Mouse (Mus musculus): ENCODE results near the gene Kif24. TPM values are rescaled to one million over a fixed set of nuclear protein-coding genes. Genes with fewer than 3 reads are reported as not detected.

Kif24 gene
- polyA plus RNA-seq, 1 experiment from 2014 or later, result 5.8 TPM

DNA sequence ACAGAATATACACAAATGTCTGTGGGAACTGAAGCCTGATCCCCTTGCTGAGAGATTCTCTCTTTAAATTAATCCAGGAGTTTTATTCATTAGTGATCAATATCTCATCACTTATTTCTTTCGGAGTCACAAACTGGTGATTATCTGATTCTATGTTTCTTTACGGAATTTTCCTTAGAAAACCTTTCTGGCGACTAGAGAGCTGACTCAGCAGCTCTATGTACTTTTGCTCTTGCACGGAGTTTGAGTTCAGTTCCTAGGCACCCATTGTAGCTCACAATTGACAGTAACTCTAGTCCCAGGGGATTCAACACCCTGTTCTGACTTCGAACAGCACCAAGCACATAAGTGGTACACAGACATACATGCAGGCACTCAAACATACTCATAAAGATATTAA, 25.8 kb downstream of the Kif24 start:
- Histone ChIP-seq H3K4me3 (ENCODE audit: low read length) (no peak overlapping the region), H3K27ac (ENCODE audit: low read length) (no peak overlapping the region), H3K9me3 (ENCODE audit: low read length) (no peaks in the 10 kb centered on the region), H3K4me2 (replicated peaks; ENCODE audit: low read depth, low read length) (no peak overlapping the region), H3K4me1 (ENCODE audit: insufficient read depth, low read length) (no peaks in the 10 kb centered on the region), H3K9ac (replicated peaks; ENCODE audit: low read length) (no peak overlapping the region), H3K36me3 (ENCODE audit: insufficient read depth, low read length) (no peaks in the 10 kb centered on the region), H3K27me3 (ENCODE audit: insufficient read depth, low read length) (no peaks in the 10 kb centered on the region)
- no peak for ATAC-seq (ENCODE audit: low FRiP score, low TSS enrichment)
- WGBS, result 81% methylated on average over 5 of the region's 5 CpGs

DNA sequence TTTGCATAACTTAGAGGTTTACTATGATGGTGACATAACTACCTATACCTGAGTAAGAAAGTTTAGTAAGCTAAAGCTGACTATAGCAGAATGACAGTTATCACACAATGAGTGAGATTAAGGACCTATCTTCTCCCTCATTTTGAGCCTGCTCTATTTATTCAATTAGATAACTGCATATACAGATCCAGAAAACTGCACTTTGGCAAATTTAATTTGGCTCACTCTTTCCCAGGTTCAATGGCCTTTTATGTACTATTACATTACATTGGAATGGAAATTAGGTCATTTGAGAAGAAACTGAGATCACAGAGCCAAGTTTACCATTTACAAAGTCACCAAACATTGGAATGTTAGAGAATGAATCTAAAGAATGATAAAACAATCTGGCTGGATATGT, 47.7 kb downstream of the Kif24 start:
- Histone ChIP-seq H3K36me3 (ENCODE audit: insufficient read depth, low read length) (no peaks in the 10 kb centered on the region), H3K9ac (replicated peaks; ENCODE audit: low read length) (no peak overlapping the region), H3K4me3 (ENCODE audit: low read length) (no peak overlapping the region), H3K27ac (ENCODE audit: low read length) (no peak overlapping the region), H3K4me2 (replicated peaks; ENCODE audit: low read depth, low read length) (no peak overlapping the region), H3K9me3 (ENCODE audit: low read length) (no peaks in the 10 kb centered on the region), H3K27me3 (ENCODE audit: insufficient read depth, low read length) (no peaks in the 10 kb centered on the region), H3K4me1 (ENCODE audit: insufficient read depth, low read length) (no peaks in the 10 kb centered on the region)
- ATAC-seq (ENCODE audit: low FRiP score, low TSS enrichment), result no peak

DNA sequence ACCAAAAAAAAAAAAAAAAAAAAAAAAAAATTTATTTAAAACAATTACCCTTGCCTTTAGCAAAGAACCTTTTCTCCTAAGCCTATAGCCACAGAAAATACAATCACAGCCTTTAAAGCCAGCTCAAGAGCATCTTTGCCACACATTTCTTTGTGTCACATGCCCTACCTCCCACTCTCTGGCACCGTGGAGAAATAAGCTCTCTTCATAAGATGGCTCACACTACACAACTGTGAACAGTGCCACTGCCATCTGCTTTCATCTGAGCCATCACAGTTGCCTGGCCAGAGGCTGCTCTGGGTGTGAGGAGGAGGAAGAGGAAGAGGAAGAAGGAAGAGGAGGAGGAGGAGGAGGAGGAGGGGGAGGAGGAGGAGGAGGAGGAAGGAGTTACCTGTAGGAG, 55.3 kb downstream of the Kif24 start:
- Histone ChIP-seq H3K4me1 (ENCODE audit: insufficient read depth, low read length) (no peaks in the 10 kb centered on the region), H3K4me2 (replicated peaks; ENCODE audit: low read depth, low read length) (no peak overlapping the region), H3K9ac (replicated peaks; ENCODE audit: low read length) (no peak overlapping the region), H3K36me3 (ENCODE audit: insufficient read depth, low read length) (peaks cover 10% of the 10 kb centered on the region; the same call in 1 of the 2 replicates), H3K27me3 (ENCODE audit: insufficient read depth, low read length) (no peaks in the 10 kb centered on the region), H3K4me3 (ENCODE audit: low read length) (no peak overlapping the region), H3K9me3 (ENCODE audit: low read length) (no peaks in the 10 kb centered on the region), H3K27ac (ENCODE audit: low read length) (no peak overlapping the region)
- 86% methylated on average over 1 of the region's 1 CpGs for WGBS
- ATAC-seq (ENCODE audit: low FRiP score, low TSS enrichment), result no peak

DNA sequence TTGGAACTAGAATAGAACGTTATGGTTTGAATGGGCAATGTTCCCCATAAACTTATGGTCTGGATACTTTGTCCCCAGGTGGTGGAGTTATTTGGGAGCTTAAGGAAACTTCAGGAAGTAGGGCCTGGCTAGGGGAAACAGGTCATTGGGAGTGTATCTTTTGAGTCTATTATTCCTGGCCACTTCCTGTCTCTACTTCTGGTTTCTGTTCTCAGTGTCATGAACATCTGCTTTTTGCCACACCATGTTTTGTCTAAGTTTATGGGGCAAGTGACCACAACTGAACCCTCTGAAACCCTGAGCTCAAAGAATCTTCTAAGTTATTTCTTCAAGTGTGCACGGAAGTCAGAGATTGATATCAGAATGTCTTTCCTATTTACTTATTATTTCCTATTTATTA, 57.3 kb downstream of the Kif24 start:
- 92% methylated on average over 2 of the region's 2 CpGs for WGBS
- peaks cover 10% of the 10 kb centered on the region; the same call in 1 of the 2 replicates for H3K36me3 ChIP-seq (ENCODE audit: insufficient read depth, low read length)
- H3K4me3 ChIP-seq (ENCODE audit: low read length), result no peak overlapping the region
- H3K4me1 ChIP-seq (ENCODE audit: insufficient read depth, low read length), result no peaks in the 10 kb centered on the region
- no peaks in the 10 kb centered on the region for H3K9me3 ChIP-seq (ENCODE audit: low read length)
- no peak for ATAC-seq (ENCODE audit: low FRiP score, low TSS enrichment)
- no peaks in the 10 kb centered on the region for H3K27me3 ChIP-seq (ENCODE audit: insufficient read depth, low read length)
- H3K4me2 ChIP-seq (replicated peaks; ENCODE audit: low read depth, low read length), result no peak overlapping the region
- no peak overlapping the region for H3K27ac ChIP-seq (ENCODE audit: low read length)
- no peak overlapping the region for H3K9ac ChIP-seq (replicated peaks; ENCODE audit: low read length)

DNA sequence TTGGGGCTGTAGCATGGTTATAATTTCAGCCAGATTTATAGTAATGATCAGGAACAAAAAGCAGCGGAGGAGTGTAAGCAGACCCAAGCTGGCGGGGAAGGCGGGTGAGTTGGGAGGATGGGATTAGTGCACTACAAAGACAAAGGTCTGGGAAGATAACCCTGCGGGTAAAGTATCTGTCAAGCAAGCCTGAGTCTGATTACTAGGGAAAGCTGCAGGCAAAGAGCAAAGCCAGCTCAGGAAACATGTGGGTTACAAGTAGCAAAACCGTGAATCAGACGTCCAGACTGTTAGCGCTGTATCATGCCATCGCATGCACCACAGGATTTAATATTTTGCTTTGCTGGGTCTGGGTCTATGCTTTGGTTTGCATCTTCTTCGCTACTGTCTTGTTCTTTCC, 58.1 kb downstream of the Kif24 start:
- no peaks in the 10 kb centered on the region for H3K27me3 ChIP-seq (ENCODE audit: insufficient read depth, low read length)
- H3K9ac ChIP-seq (replicated peaks; ENCODE audit: low read length), result no peak overlapping the region
- 89% methylated on average over 9 of the region's 9 CpGs for whole genome bisulfite sequencing
- no peaks in the 10 kb centered on the region for H3K4me1 ChIP-seq (ENCODE audit: insufficient read depth, low read length)
- H3K9me3 ChIP-seq (ENCODE audit: low read length), result no peaks in the 10 kb centered on the region
- H3K36me3 ChIP-seq (ENCODE audit: insufficient read depth, low read length), result peaks cover 10% of the 10 kb centered on the region; the same call in 1 of the 2 replicates
- H3K27ac ChIP-seq (ENCODE audit: low read length), result no peak overlapping the region
- H3K4me2 ChIP-seq (replicated peaks; ENCODE audit: low read depth, low read length), result no peak overlapping the region
- H3K4me3 ChIP-seq (ENCODE audit: low read length), result no peak overlapping the region
- no peak for ATAC-seq (ENCODE audit: low FRiP score, low TSS enrichment)

DNA sequence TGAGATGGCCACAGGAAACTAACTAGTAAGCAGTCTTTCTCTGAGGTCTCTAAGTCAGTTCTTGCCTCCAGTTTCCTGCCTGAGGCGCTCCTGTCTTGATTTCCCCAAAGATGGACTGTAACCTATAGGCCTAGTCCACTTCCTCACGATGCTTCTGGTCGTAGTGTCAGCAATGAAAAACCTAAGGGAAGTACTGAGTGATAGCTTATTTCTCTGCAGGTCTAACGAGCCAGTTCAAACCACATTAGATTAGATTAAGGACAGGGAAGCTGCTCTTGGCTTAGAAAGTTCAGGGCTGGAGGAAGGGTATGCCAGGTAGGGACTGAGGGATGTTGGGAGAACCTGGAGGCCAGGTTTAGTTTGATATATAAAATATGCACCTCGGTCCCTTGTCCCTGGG, 63.1 kb downstream of the Kif24 start:
- no peak overlapping the region for H3K4me3 ChIP-seq (ENCODE audit: low read length)
- H3K4me1 ChIP-seq (ENCODE audit: insufficient read depth, low read length), result no peaks in the 10 kb centered on the region
- no peak for ATAC-seq (ENCODE audit: low FRiP score, low TSS enrichment)
- H3K27me3 ChIP-seq (ENCODE audit: insufficient read depth, low read length), result no peaks in the 10 kb centered on the region
- WGBS, result 87% methylated on average over 5 of the region's 5 CpGs
- H3K36me3 ChIP-seq (ENCODE audit: insufficient read depth, low read length), result peaks cover 18% of the 10 kb centered on the region
- H3K4me2 ChIP-seq (replicated peaks; ENCODE audit: low read depth, low read length), result no peak overlapping the region
- no peaks in the 10 kb centered on the region for H3K9me3 ChIP-seq (ENCODE audit: low read length)
- H3K27ac ChIP-seq (ENCODE audit: low read length), result no peak overlapping the region
- no peak overlapping the region for H3K9ac ChIP-seq (replicated peaks; ENCODE audit: low read length)

DNA sequence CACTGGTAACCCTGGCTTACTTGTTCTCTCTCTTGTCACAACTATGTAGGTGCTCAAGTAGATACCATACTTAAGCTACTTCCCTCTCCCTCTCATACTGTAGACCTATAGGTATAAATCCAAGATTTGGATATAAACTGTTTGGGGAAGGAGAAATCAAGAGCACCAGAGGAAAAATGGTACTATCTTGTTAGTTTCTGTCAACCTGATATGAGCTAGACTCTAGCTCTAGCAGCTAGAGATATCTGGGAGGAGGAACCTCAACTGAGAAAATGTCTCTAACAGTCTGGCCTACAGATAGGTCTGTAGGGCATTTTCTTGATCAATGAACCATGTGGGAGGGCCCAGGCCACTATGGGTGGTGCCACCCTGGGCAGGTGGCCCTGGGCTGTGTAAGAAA, 63.5 kb downstream of the Kif24 start:
- Histone ChIP-seq H3K27me3 (ENCODE audit: insufficient read depth, low read length) (no peaks in the 10 kb centered on the region), H3K4me3 (ENCODE audit: low read length) (no peak overlapping the region), H3K4me1 (ENCODE audit: insufficient read depth, low read length) (no peaks in the 10 kb centered on the region), H3K9ac (replicated peaks; ENCODE audit: low read length) (no peak overlapping the region), H3K4me2 (replicated peaks; ENCODE audit: low read depth, low read length) (no peak overlapping the region), H3K27ac (ENCODE audit: low read length) (no peak overlapping the region), H3K9me3 (ENCODE audit: low read length) (no peaks in the 10 kb centered on the region), H3K36me3 (ENCODE audit: insufficient read depth, low read length) (peaks cover 18% of the 10 kb centered on the region)
- no peak for ATAC-seq (ENCODE audit: low FRiP score, low TSS enrichment)

DNA sequence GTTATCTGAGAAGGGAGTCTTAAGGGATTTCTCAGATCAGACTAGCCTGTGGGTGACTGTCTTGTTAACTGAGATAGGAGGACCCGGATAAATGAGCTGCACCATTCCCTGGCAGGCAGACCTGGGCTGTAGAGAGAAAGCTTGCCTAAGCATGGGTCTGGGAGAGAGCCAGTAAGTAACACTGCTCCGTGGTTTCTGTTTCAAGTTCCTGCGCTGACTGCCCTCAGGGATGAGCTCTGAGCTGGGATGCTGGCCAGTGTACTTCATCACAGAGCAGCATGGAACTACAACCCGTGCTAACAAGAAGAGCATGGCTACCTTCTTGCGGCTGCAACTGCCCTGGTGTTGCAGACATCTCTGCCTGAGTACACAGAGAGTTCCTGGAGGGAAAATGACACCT, 64.8 kb downstream of the Kif24 start:
- 83% methylated on average over 5 of the region's 5 CpGs for WGBS
- Histone ChIP-seq H3K4me1 (ENCODE audit: insufficient read depth, low read length) (no peaks in the 10 kb centered on the region), H3K4me2 (replicated peaks; ENCODE audit: low read depth, low read length) (no peak overlapping the region), H3K9ac (replicated peaks; ENCODE audit: low read length) (no peak overlapping the region), H3K36me3 (ENCODE audit: insufficient read depth, low read length) (peaks cover 25% of the 10 kb centered on the region), H3K9me3 (ENCODE audit: low read length) (no peaks in the 10 kb centered on the region), H3K27ac (ENCODE audit: low read length) (no peak overlapping the region), H3K27me3 (ENCODE audit: insufficient read depth, low read length) (no peaks in the 10 kb centered on the region), H3K4me3 (ENCODE audit: low read length) (no peak overlapping the region)
- ATAC-seq (ENCODE audit: low FRiP score, low TSS enrichment), result no peak

DNA sequence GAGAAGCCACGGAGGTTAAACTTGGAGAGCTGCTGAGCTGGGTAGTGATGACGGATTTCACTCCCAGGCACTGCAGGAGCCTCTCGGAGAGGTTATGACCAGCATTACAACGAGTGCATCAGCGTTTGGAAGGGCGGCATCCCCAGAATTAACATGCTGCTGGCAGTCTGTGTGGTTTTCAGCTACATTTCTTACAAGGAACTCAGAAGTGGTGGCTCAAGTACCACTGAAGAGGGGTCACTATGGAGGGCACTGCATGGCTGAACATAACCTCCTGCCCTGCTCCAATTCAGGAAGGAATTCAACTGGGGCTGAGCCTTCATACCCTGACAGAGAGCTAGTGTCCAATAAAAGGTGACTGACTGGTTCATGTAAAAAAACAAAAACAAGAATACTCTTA, 66.3 kb downstream of the Kif24 start:
- H3K9ac ChIP-seq (replicated peaks; ENCODE audit: low read length), result no peak overlapping the region
- WGBS, result 89% methylated on average over 6 of the region's 6 CpGs
- no peak overlapping the region for H3K4me2 ChIP-seq (replicated peaks; ENCODE audit: low read depth, low read length)
- no peak overlapping the region for H3K27ac ChIP-seq (ENCODE audit: low read length)
- H3K9me3 ChIP-seq (ENCODE audit: low read length), result no peaks in the 10 kb centered on the region
- no peak overlapping the region for H3K4me3 ChIP-seq (ENCODE audit: low read length)
- H3K4me1 ChIP-seq (ENCODE audit: insufficient read depth, low read length), result no peaks in the 10 kb centered on the region
- no peak for ATAC-seq (ENCODE audit: low FRiP score, low TSS enrichment)
- H3K36me3 ChIP-seq (ENCODE audit: insufficient read depth, low read length), result peaks cover 38% of the 10 kb centered on the region
- no peaks in the 10 kb centered on the region for H3K27me3 ChIP-seq (ENCODE audit: insufficient read depth, low read length)

DNA sequence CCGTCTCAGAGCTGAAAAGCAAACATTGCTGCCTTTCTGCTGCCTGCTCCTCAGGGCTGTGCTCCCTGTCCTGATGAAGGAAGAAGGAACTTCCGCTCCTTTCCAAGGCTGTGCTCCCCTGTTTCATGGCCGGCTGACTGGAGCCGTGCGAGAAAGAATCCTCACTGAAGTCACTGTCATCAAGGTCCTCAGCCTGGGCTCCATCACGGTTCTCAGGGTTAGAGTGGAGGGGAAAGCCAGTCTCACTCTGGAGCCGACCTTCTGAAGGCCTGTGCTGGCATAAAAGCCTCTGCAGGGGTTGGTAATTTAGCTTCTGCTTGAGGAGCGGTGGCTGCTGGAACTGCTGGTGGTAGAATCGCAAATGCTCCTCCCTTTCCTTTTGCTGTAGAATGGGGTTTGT, 70.0 kb downstream of the Kif24 start:
- WGBS, result 81% methylated on average over 9 of the region's 9 CpGs
- no peaks in the 10 kb centered on the region for H3K9me3 ChIP-seq (ENCODE audit: low read length)
- H3K36me3 ChIP-seq (ENCODE audit: insufficient read depth, low read length), result peaks cover 50% of the 10 kb centered on the region
- H3K4me1 ChIP-seq (ENCODE audit: insufficient read depth, low read length), result no peaks in the 10 kb centered on the region
- H3K27ac ChIP-seq (ENCODE audit: low read length), result no peak overlapping the region
- H3K4me3 ChIP-seq (ENCODE audit: low read length), result no peak overlapping the region
- no peak overlapping the region for H3K9ac ChIP-seq (replicated peaks; ENCODE audit: low read length)
- H3K4me2 ChIP-seq (replicated peaks; ENCODE audit: low read depth, low read length), result no peak overlapping the region
- no peaks in the 10 kb centered on the region for H3K27me3 ChIP-seq (ENCODE audit: insufficient read depth, low read length)
- ATAC-seq (ENCODE audit: low FRiP score, low TSS enrichment), result no peak

DNA sequence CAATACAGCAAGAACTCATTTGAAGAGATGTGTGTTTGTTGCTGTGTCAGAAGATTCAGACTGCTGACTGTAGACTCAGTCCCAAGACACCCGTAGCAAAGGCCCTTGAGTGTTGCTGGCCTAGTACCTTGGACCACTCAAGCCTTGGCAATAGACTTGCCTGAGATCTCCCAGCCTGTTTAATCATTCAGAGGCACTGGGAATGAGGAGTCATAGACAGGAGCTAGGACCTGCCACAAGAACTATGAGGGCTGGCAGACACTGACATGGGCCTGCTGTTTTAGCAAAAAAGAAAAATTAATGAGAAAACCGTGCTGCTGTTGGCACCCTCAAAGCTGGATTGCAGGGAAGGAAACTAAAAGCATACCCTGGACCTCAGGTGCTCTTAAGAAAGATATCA, 73.7 kb downstream of the Kif24 start:
- Histone ChIP-seq H3K27me3 (ENCODE audit: insufficient read depth, low read length) (no peaks in the 10 kb centered on the region), H3K27ac (ENCODE audit: low read length) (no peak overlapping the region), H3K9me3 (ENCODE audit: low read length) (no peaks in the 10 kb centered on the region), H3K4me2 (replicated peaks; ENCODE audit: low read depth, low read length) (no peak overlapping the region), H3K36me3 (ENCODE audit: insufficient read depth, low read length) (peaks cover 63% of the 10 kb centered on the region), H3K4me3 (ENCODE audit: low read length) (no peak overlapping the region), H3K9ac (replicated peaks; ENCODE audit: low read length) (no peak overlapping the region), H3K4me1 (ENCODE audit: insufficient read depth, low read length) (no peaks in the 10 kb centered on the region)
- no peak for ATAC-seq (ENCODE audit: low FRiP score, low TSS enrichment)
- WGBS, result 87% methylated on average over 2 of the region's 2 CpGs
